Mouse (Mus musculus) thymus, postnatal 36 days (tissue): ENCODE results near the gene Slc5a3.
"Not testable (repeated sequence)": the region's sequence is repeated elsewhere in the genome, so short reads cannot be mapped to it uniquely, and the experiment has no call there.

ENCODE experiments used
- DNase-seq, 2 experiments: peaks; one replicate each; pipeline ENCODE4 v3.0.0; 2022; ENCODE audit warnings: mixed read lengths in 2 of 2

Slc5a3 gene

GRCm38 (mm10) chr16:92062832-92063231 is 4.7 kb downstream of the Slc5a3 start:
- DNase-seq = no peak

DNA sequence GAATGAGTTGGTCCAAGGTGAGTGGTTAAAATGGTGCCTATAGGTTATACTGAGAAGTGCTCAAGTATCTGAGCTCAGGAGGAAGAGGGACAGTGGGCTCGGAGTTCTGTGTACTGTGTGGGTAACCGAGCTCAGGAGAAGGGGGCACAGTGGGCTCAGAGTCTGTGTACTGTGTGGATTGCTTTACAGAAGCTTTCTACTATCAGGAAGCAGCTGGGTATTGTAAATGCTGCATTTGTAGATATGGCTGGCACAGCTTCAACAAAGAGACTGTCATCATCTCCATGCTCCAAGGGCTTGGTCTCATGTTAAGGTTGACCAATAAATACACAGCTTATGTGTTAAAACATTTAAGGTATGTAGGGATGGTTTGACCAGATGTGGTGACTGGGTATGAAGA is 6.7 kb downstream of the Slc5a3 start:
- no peak for DNase-seq

DNA sequence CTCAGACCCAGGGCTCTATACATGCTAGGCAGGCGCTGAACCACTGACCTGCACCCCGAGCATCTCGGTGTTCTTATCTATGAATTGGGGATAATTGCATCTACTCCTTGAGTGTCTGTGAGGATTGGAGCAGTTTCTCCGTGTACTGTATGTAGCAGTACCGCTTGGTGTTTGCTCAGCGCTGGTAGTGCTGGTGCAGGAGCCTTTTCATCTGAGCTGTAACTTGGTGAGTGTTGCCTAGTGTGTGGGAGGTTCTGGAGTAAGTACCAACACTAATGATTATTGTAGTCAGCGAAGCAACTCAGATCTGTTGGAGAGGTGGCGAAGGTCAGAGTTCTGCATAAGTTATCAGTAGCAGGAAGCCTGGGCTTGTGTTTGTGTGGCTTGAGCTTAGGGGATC is 12.2 kb downstream of the Slc5a3 start:
- no peak for DNase-seq

GRCm38 (mm10) chr16:92076797-92077196 is 18.7 kb downstream of the Slc5a3 start:
- DNase-seq = no peak

DNA sequence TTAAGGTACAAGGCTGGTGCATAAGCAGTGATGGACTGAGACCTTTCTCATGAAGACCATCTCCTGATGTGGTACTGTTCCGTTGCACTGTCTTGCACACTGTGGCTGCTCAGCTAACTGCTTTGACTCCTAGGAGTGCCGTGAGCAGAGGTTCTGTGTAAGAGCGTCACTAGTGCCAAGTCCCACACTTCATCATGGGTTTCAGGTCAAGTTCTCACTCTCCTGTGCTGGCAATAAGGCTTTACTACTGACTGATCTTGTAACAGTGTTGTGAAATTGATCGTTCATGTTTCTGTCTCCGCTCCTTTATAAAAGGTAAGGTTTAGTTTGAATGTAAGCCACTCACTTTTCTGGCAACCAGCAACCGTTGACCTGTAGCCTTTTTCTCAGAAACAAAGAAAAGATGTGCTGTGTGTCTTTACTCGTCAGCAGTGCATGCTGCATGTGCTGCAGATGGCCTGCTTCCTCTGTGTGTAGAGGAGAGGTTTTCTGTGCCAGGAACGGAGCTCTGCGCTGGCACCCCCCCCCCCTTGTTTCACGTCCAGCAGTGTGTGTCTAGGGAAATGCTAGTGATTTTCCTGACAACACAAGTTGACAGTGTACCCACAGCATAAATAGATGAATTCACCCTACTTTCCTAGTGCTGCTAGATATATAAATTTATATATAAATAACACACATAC is 25.8 kb downstream of the Slc5a3 start:
- DNase-seq = no peak

- no peak for DNase-seq
Observed at GRCm38 (mm10) chr16:92089225-92089624, 31.1 kb downstream of the Slc5a3 start.

DNA sequence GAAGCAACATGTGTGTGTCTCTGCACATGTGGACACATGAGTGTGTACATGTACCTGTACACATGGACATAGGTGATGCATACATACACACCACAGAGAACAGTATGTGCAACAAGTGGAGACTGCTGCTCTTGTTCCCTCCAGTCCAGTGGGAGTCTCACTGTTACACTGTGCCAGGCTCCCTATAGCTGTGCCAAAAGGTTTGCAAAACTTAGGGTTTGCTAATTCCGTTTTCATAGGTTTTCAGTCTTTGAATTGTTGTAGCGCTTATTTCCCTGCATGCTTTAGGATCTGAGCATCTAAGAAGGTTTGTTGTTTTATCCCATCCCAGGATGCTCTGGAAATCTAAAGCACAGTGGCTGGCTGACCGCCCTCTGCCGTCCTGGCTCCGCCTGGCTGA is 33.8 kb downstream of the Slc5a3 start:
- DNase-seq = no peak

DNA sequence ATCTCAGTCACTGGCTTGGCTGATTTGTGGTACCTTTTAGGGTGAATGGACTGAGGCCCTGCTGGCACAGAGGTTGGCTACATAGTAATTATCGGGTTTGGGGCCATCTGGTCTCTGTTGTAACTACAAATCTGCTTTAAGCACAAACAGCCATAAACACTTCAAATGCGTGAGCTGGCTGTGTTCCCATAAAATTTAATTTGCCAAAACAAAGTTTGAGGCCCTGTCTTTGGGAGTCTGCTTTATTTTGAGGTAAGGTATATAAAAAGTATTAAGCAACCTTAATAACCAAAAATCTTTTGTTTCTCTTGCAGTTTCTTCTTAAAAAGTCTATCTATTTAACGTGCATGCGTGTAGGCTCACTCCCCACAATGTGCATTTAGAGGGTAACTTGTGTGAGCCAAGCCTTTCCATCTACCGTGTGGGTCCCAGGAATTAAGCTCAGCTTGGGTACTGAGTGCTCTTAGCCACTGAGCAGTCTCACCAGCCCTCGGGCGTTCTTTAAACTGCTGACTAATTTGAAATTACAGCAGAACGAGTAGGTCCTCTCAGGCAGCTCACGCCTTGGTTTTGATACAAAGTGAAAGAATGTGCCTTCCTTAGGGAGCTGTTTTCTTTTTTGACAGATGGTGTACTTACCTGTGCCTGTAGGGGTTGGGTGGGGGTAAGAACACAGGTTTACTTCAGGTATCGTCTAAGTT is 40.4 kb downstream of the Slc5a3 start:
- DNase-seq = no peak

- DNase-seq = no peak
Observed at GRCm38 (mm10) chr16:92099598-92099997, 41.5 kb downstream of the Slc5a3 start.

GRCm38 (mm10) chr16:92100111-92100510 is 42.0 kb downstream of the Slc5a3 start:
- no peak for DNase-seq

DNA sequence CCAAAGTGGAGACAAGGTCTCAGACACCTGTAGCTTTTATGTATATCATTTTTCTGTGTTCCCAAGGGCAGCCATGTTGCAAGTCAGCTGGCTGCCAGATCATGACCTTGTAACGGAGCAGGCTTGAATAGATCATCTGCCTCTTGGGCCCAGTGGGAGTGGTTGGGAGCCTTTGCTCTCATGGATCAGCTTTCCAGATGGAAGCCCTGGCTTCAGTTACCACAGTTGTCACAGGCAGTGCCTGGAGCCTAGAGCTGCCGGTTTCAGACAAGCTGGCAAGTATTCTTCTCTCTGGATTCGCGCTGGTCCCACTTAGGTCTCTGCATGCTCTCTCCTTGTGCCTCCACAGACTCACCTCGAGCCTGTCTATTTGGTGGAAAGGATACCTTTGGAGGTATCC is 44.0 kb downstream of the Slc5a3 start:
- no peak for DNase-seq

GRCm38 (mm10) chr16:92102931-92103330 is 44.8 kb downstream of the Slc5a3 start:
- not testable (repeated sequence) for DNase-seq

DNA sequence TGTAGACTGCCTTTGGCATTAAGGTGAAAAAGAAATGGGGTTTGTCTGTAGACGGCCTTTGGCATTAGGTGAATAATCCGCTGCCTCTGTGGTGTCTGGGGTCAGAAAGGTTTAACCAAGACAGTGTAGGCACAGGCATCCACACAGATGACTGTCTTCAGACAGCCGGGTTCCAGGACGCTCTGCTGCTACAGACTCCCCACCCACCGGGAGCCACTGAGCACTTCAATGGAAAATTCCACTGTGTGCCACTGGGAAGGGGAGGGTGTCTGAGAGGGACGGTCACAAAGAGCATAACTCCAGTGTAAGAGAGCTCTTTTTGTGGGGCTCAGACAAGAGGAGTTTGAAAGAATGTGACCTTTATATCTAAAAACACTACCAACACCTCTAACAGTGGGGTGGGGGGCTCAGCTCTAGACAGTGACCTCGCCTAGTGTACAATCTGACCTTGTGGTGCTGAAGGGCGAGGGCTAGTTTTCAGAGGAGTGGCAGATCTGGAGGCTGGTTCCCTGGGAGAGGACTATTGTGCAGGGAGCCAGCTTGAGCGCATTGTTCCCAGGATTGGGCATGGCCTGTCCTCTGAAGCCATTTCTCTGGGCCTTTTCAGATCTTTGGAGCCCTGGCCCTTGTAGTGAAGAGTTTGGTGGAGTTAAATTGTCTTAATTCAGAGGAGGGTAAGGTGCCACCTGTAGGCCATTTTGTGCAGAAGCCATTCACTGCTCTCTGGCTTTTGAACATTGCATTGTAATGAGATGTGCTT is 45.6 kb downstream of the Slc5a3 start:
- no peak for DNase-seq

GRCm38 (mm10) chr16:92104332-92104590 is 46.1 kb downstream of the Slc5a3 start:
- no peak for DNase-seq

DNA sequence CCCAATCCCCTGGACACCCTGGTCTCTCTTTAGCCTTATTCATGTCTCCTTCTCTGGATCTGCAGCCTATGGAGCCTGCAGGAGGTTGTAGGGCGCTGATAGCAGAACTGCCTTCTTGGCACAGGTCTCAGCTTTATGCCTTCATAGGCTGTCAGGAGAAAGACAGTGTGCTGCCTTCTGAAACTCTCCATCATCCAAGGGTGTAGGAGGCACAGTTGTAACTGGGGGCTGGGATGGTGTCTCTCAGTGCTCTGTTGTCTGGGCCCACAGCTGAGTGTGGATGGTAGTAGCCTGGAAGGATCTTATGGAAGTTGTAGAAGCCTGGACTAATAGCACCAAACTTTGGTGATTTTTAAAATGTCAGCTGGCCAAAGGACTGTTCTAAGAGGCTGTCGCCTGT is 46.8 kb downstream of the Slc5a3 start:
- no peak for DNase-seq

DNA sequence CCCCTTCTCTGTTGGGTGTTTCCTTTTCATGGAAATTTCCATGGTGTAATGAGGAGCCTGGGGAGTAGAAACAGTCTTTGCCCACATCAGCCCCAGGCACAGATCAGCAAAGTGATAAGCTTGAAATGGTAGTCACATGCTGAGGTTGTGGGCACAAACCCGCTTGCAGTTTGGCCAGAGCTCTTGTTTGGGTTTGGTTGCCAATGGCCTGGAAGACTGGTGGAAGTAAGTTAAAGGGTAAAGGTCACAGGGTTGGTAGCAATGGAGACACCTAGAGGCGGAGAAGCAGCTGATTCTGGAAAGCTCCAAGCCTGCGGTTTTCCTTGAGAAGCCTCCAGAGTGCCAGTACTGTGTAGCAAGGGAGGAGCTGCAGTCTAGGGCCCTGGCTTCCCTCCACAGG is 47.5 kb downstream of the Slc5a3 start:
- no peak for DNase-seq

DNA sequence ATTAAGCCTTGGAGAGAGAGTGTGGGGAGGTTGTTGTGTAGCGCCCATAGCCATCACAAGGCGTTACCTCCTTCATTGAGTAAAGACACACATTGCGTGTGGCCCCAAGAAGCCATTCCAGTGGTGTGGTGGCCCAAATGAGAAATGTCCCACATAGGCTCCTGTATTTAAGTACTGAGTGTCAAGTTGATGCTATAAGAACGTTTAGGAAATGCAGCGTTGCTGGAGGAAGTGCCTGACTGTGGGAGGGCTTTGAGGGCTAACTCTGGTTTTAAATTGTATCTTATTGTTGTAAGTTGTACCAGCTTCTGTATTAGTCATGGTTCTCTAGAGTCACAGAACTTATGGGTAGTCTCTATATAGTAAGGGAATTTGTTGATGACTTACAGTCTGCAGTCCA is 49.2 kb downstream of the Slc5a3 start:
- DNase-seq = no peak

DNA sequence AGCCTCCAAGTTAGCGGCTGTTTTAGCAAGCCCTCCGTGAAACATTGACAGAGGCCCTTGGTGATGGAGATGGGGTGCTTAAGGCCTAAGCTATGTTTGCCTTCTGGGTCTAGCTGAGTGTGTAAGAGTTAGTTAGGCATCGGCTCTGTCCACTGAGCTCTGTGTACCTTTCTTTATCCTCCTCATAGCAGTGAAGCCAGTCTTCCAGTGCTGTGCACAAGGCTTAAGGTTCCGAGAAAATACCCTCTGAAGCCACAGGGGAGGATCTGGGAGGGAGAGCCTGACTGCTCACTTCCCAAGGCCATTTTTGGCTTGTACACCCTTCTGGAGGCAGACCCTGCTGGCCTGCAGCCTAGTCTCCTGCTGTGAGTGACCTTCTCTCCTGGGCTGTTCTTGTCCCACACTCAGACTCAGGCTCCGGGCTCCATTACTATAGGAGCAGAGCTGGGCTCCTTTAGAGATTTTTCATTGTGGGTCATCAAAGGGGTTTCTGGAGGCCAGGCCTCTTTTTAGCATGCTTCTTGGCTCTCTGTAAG is 56.7 kb downstream of the Slc5a3 start:
- DNase-seq = no peak

GRCm38 (mm10) chr16:92115611-92116421 is 57.7 kb downstream of the Slc5a3 start:
- no peak for DNase-seq

DNA sequence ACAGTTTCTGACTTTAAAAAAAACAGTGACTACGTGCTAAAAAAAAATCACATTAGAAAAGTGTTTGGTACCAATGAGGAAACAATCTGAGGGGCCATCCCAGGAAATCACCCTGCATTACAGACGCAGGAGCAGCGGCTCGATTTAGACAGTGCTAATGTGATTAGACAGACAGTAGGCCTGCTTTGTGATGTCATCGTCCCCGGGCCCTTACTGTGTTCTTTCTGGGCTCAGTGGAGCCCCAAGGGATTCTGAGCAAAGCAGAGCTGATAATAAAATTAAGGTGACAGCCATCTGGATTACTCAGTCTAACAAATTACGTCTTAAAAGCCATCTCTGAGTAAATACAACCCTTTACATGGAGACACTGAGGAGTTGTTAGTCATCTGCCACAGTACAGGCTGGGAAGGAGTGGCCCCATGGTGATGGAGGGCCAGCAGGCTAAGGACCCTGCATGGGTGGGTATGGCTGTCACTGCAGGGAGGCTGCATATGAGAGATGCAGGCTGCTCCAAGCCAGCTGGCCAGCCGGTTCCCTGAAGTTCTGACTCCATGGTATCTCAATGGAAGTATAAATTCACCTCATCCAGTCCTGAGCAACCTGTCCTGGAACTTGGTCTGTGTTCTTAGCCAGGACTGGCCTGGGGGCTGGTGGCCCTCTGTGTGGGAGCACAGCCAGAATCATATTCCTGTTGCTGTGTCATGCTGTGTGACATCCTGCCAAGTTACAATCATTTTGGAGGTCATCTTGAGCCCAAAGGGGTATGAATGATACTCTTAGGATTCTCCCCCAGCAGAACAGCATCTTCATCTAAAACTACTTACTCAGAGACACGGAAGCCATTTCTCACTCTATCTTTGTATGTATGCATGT is 59.5 kb downstream of the Slc5a3 start:
- no peak for DNase-seq

GRCm38 (mm10) chr16:92119013-92119515 is 60.9 kb downstream of the Slc5a3 start:
- DNase-seq = no peak
